ENCODE assay signal across 9 mouse cellular contexts in the genomic region with DNA sequence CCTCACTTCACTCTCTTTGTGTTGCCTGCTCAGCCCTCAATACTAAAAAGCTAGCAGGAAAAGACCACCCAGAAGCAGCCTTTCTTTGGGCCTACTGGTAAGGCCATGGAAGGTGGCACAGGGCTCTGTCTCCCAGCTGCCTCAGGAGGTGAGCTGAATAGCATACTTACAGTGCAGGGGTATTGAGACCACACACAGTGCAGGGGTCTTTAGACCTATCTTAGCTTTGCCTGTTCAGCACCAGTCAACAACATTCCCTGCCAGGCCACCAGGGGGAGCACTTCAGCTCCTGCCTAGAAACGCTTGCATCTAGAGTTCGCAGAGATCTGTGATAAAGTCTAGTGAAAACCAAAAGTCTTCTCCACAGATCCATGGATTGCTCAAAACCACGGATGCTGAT. TPM values are rescaled to one million over a fixed set of nuclear protein-coding genes. Genes with fewer than 3 reads are reported as not detected.
DNase-seq lines count a peak whose midpoint lies in the region; ATAC-seq and TF ChIP-seq lines count a peak whose summit lies in the region.
"Had no signal": no experiment of that assay in that cellular context is flagged by ENCODE, and none has a peak within 500 bp of the region (broad histone marks: within the 10 kb centered on the region; RNA-seq: fewer than 3 reads in every experiment).

No protein-coding gene starts in this region.

- TF ChIP-seq CTCF in C2C12 (IDR thresholded peaks at IDR 0.05; ENCODE audit: control insufficient read depth, insufficient read depth, insufficient read length), result peak; percentile 57
- TF ChIP-seq CTCF in kidney, postnatal 0 days (IDR thresholded peaks at IDR 0.05; ENCODE audit: low read depth), result peak; percentile 87

- peak; percentile 59; the same call in 1 of the 2 replicates for ATAC-seq in kidney, postnatal 0 days (replicated peaks; ENCODE audit: low FRiP score, low read depth)

- no peaks in the 10 kb centered on the region for H3K79me2 ChIP-seq in C2C12 (ENCODE audit: control insufficient read depth, insufficient read depth)

- H3K36me3 ChIP-seq in C2C12 (ENCODE audit: control insufficient read depth, insufficient read depth), result no peaks in the 10 kb centered on the region
- no peaks in the 10 kb centered on the region for H3K36me3 ChIP-seq in kidney, postnatal 0 days (ENCODE audit: insufficient read depth, low read length)
- H3K36me3 ChIP-seq: heart, embryonic 13.5 days had no signal

- H3K27ac ChIP-seq in kidney, postnatal 0 days, result no peak overlapping the region
- H3K27ac ChIP-seq: heart, embryonic 13.5 days had no signal

- no peak overlapping the region for H3ac ChIP-seq in C2C12 (ENCODE audit: control insufficient read depth, insufficient read length, low read depth)

- WGBS in kidney, postnatal 0 days, result 21% methylated on average over 3 of the region's 3 CpGs

- no peak overlapping the region for H3K4me2 ChIP-seq in kidney, postnatal 0 days (ENCODE audit: low read length)
- H3K4me2 ChIP-seq: heart, embryonic 13.5 days had no signal

- H3K79me3 ChIP-seq in C2C12 (ENCODE audit: low read depth), result no peaks in the 10 kb centered on the region

- peak; percentile 85 for DNase-seq in NIH3T3 (ENCODE audit: low read depth)
- DNase-seq in cerebellum, postnatal 36 days, result peak; percentile 68 to 70
- peak; percentile 18 for DNase-seq in gastrocnemius, postnatal 25 days
- peak; percentile 70 for DNase-seq in kidney, postnatal 0 days (ENCODE audit: low spot score)
- peak; percentile 41 to 55 for DNase-seq in lung, adult 18-20 months
- DNase-seq in ovary, postnatal 14 days (ENCODE audit: low spot score), result peak; percentile 58
- DNase-seq in thymus, postnatal 25 days, result peak; percentile 74

- no peak overlapping the region for H3K4me3 ChIP-seq in C2C12 (ENCODE audit: insufficient read depth, poor library complexity, severe bottlenecking)
- no peak overlapping the region for H3K4me3 ChIP-seq in kidney, postnatal 0 days (replicated peaks; ENCODE audit: low read depth, low read length)
- H3K4me3 ChIP-seq: heart, embryonic 13.5 days had no signal

- peaks cover 46% of the 10 kb centered on the region for H3K27me3 ChIP-seq in C2C12 (ENCODE audit: control insufficient read depth, insufficient read depth, insufficient read length)
- no peaks in the 10 kb centered on the region for H3K27me3 ChIP-seq in kidney, postnatal 0 days (ENCODE audit: insufficient read depth, low read length)

- no peak overlapping the region for H3K9ac ChIP-seq in kidney, postnatal 0 days (ENCODE audit: low read depth, low read length)
- H3K9ac ChIP-seq: heart, embryonic 13.5 days had no signal

- 0 out of 2 replicates have a peak, but pooled peaks cover 3% of the 10 kb centered on the region for H3K9me3 ChIP-seq in kidney, postnatal 0 days (replicated peaks; ENCODE audit: low read length)
- H3K9me3 ChIP-seq: heart, embryonic 13.5 days had no signal

- H3K4me1 ChIP-seq in kidney, postnatal 0 days (replicated peaks; ENCODE audit: insufficient read depth, low read length), result no peaks in the 10 kb centered on the region
- H3K4me1 ChIP-seq: heart, embryonic 13.5 days had no signal

TF ChIP-seq in C2C12, 6 proteins besides CTCF, POLR2A, EP300 and RAD21:
- TF ChIP-seq CEBPB (IDR thresholded peaks at IDR 0.05; ENCODE audit: low read depth) (no peak), MYOD1 (IDR thresholded peaks at IDR 0.05; ENCODE audit: control insufficient read depth, insufficient read length, low read depth) (no peak), FOSL1 (IDR thresholded peaks at IDR 0.05; ENCODE audit: insufficient read depth, low read length, poor library complexity, severe bottlenecking) (no peak), USF1 (IDR thresholded peaks at IDR 0.05; ENCODE audit: low read depth) (no peak), MAX (IDR thresholded peaks at IDR 0.05) (no peak), MYOG (IDR thresholded peaks at IDR 0.05; ENCODE audit: control insufficient read depth, extremely low read depth, insufficient read length) (no peak)

RNA-seq across cellular contexts. Expression of gene 9530053A07Rik, which starts 19.0 kb away (rescaled TPM):
- 0.62 TPM for polyA plus RNA-seq in C2C12 (2012; fragmentation: generic; extraction: Trizol)
- total RNA-seq in gastrocnemius, postnatal 25 days (2021), result not detected
- polyA plus RNA-seq in kidney, postnatal 0 days (2015; fragmentation: Nextera tagmentation; extraction: Ambion mirVana), result 0.08 TPM in 2 replicates

RNA-seq across cellular contexts. Expression of gene Fbl, which starts 21.2 kb away (rescaled TPM):
- 410 TPM for polyA plus RNA-seq in C2C12 (2012; fragmentation: generic; extraction: Trizol)
- 10 to 100 TPM; 21.8 to 24.3 TPM for total RNA-seq in gastrocnemius, postnatal 25 days (2021)
- 111 and 114 TPM in 2 replicates for polyA plus RNA-seq in kidney, postnatal 0 days (2015; fragmentation: Nextera tagmentation; extraction: Ambion mirVana)

RNA-seq across cellular contexts. Expression of gene Dyrk1b, which starts 31.0 kb away (rescaled TPM):
- 5.3 TPM for polyA plus RNA-seq in C2C12 (2012; fragmentation: generic; extraction: Trizol)
- 10 to 100 TPM; 91.6 to 95.8 TPM for total RNA-seq in gastrocnemius, postnatal 25 days (2021)
- 13.1 and 15.0 TPM in 2 replicates for polyA plus RNA-seq in kidney, postnatal 0 days (2015; fragmentation: Nextera tagmentation; extraction: Ambion mirVana)

Comparison
In these comparisons a context has a peak if more than half of its experiments do, and no peak if none do; other contexts are left out.
1. DNase-seq: peak in every context shown above with its lines; median percentile 85 in NIH3T3; 74 in thymus, postnatal 25 days; 70 in kidney, postnatal 0 days; 69 in cerebellum, postnatal 36 days; 58 in ovary, postnatal 14 days; 48 in lung, adult 18-20 months; 18 in gastrocnemius, postnatal 25 days.